8 mouse cellular contexts compared by ENCODE assay signal in genomic region chr11:33146651-33147131, GRCm38 (mm10). TPM values are rescaled to one million over a fixed set of nuclear protein-coding genes. Genes with fewer than 3 reads are reported as not detected.
DNase-seq lines count a peak whose midpoint lies in the region; ATAC-seq and TF ChIP-seq lines count a peak whose summit lies in the region.

No protein-coding gene starts in this region.

- peak overlapping the region; percentile 65 for H3K9ac ChIP-seq in embryonic facial prominence, embryonic 11.5 days (replicated peaks; ENCODE audit: low read length)
- peak overlapping the region; percentile 58 for H3K9ac ChIP-seq in heart, postnatal 0 days (replicated peaks; ENCODE audit: low read depth, low read length)

- peaks cover 16% of the 10 kb centered on the region; the same call in 1 of the 2 replicates for H3K4me1 ChIP-seq in embryonic facial prominence, embryonic 11.5 days (ENCODE audit: control insufficient read depth, insufficient read depth, low read length)
- peaks cover 30% of the 10 kb centered on the region for H3K4me1 ChIP-seq in heart, postnatal 0 days (ENCODE audit: control insufficient read depth, insufficient read depth)

- H3K36me3 ChIP-seq in embryonic facial prominence, embryonic 11.5 days (replicated peaks; ENCODE audit: control insufficient read depth, insufficient read depth, low read depth, low read length): no peaks in the 10 kb centered on the region
- peaks cover 16% of the 10 kb centered on the region for H3K36me3 ChIP-seq in heart, postnatal 0 days (replicated peaks; ENCODE audit: control insufficient read depth, insufficient read depth, low read length)
- H3K36me3 ChIP-seq in splenic B cell, adult 2 months (ENCODE audit: control insufficient read depth, insufficient read depth, low read length, poor library complexity, severe bottlenecking): no peaks in the 10 kb centered on the region

- no peaks in the 10 kb centered on the region for H3K9me3 ChIP-seq in embryonic facial prominence, embryonic 11.5 days (replicated peaks; ENCODE audit: control insufficient read depth, low read length)
- H3K9me3 ChIP-seq in heart, postnatal 0 days (replicated peaks; ENCODE audit: control insufficient read depth, low read length): no peaks in the 10 kb centered on the region

- no peak for TF ChIP-seq CTCF in heart, postnatal 0 days (IDR thresholded peaks at IDR 0.05; ENCODE audit: low read depth)

- 2% methylated on average over 29 of the region's 30 CpGs for WGBS in embryonic facial prominence, embryonic 11.5 days
- WGBS in heart, postnatal 0 days: under 1% methylated on average over 30 of the region's 30 CpGs

- TF ChIP-seq EP300 in heart, postnatal 0 days (IDR thresholded peaks at IDR 0.05; ENCODE audit: low read depth): no peak

- peaks cover 12% of the 10 kb centered on the region for H3K27me3 ChIP-seq in embryonic facial prominence, embryonic 11.5 days (ENCODE audit: control insufficient read depth, insufficient read depth, low read length)
- no peaks in the 10 kb centered on the region for H3K27me3 ChIP-seq in heart, postnatal 0 days (ENCODE audit: control insufficient read depth, insufficient read depth, low read length)
- no peaks in the 10 kb centered on the region for H3K27me3 ChIP-seq in splenic B cell, adult 2 months (ENCODE audit: control insufficient read depth, insufficient read depth, low read length, poor library complexity, severe bottlenecking)

- peak overlapping the region; percentile 54 for H3K4me3 ChIP-seq in embryonic facial prominence, embryonic 11.5 days (ENCODE audit: low read depth, low read length)
- peak overlapping the region; percentile 72 for H3K4me3 ChIP-seq in heart, postnatal 0 days (ENCODE audit: low read depth, low read length)

- no peak for ATAC-seq in embryonic facial prominence, embryonic 11.5 days (replicated peaks; ENCODE audit: insufficient number of reproducible peaks, low FRiP score, low TSS enrichment, low read depth)
- ATAC-seq in heart, postnatal 0 days (ENCODE audit: insufficient read depth, low read depth): peak; percentile 15

- peak overlapping the region; percentile 98 for H3K4me2 ChIP-seq in embryonic facial prominence, embryonic 11.5 days (ENCODE audit: low read depth, low read length)
- H3K4me2 ChIP-seq in heart, postnatal 0 days (ENCODE audit: low read depth, low read length): peak overlapping the region; percentile 91

- H3K27ac ChIP-seq in embryonic facial prominence, embryonic 11.5 days (replicated peaks; ENCODE audit: low read depth, low read length): no peak overlapping the region
- H3K27ac ChIP-seq in heart, postnatal 0 days (ENCODE audit: low read depth): peak overlapping the region; percentile 88

- peak; percentile 27 for DNase-seq in right cerebral cortex, adult 18-20 months
- no peak for DNase-seq in right cerebral cortex, postnatal 36 days (ENCODE audit: low spot score in 2 of 2)
- DNase-seq in embryonic facial prominence, embryonic 11.5 days (ENCODE audit: low spot score): no peak
- no peak for DNase-seq in heart, postnatal 0 days (ENCODE audit: low spot score)
- DNase-seq in kidney, postnatal 25 days: peak; percentile 46 to 73
- DNase-seq in lung, postnatal 25 days (ENCODE audit: low spot score): peak; percentile 29
- DNase-seq in splenic B cell, adult 2 months (ENCODE audit: low read depth, low spot score): peak; percentile 30
- no peak for DNase-seq in urinary bladder, postnatal 4 days (ENCODE audit: low spot score in 2 of 2)

RNA-seq across cellular contexts. Expression of gene Fgf18, which starts 0.5 kb away (rescaled TPM):
- 4.0 and 5.1 TPM in 2 replicates for polyA plus RNA-seq in embryonic facial prominence, embryonic 11.5 days (2014; fragmentation: Nextera tagmentation; extraction: Ambion mirVana)
- total RNA-seq in heart, postnatal 0 days (2014; rRNA removed; ENCODE audit: low replicate concordance): 2.8 and 10.5 TPM in 2 replicates
- 10.7 and 10.8 TPM in 2 replicates for polyA plus RNA-seq in heart, postnatal 0 days (2015; fragmentation: Nextera tagmentation; extraction: Ambion mirVana)

RNA-seq across cellular contexts. Expression of gene Npm1, which starts 16.3 kb away (rescaled TPM):
- 1,326 and 1,437 TPM in 2 replicates for polyA plus RNA-seq in embryonic facial prominence, embryonic 11.5 days (2014; fragmentation: Nextera tagmentation; extraction: Ambion mirVana)
- total RNA-seq in heart, postnatal 0 days (2014; rRNA removed; ENCODE audit: low replicate concordance): 156 and 179 TPM in 2 replicates
- polyA plus RNA-seq in heart, postnatal 0 days (2015; fragmentation: Nextera tagmentation; extraction: Ambion mirVana): 254 and 259 TPM in 2 replicates

RNA-seq across cellular contexts. Expression of gene Tlx3, which starts 56.7 kb away (rescaled TPM):
- 6.0 and 7.4 TPM in 2 replicates for polyA plus RNA-seq in embryonic facial prominence, embryonic 11.5 days (2014; fragmentation: Nextera tagmentation; extraction: Ambion mirVana)
- total RNA-seq in heart, postnatal 0 days (2014; rRNA removed; ENCODE audit: low replicate concordance): not detected in 2 replicates
- polyA plus RNA-seq in heart, postnatal 0 days (2015; fragmentation: Nextera tagmentation; extraction: Ambion mirVana): not detected in 2 replicates

Comparison
In these comparisons a context has a peak if more than half of its experiments do, and no peak if none do; other contexts are left out.
1. DNase-seq: peak in right cerebral cortex, adult 18-20 months (single experiment), kidney, postnatal 25 days (2 of 2), lung, postnatal 25 days (single experiment) and splenic B cell, adult 2 months (single experiment); none in right cerebral cortex, postnatal 36 days (0 of 2), embryonic facial prominence, embryonic 11.5 days (single experiment), heart, postnatal 0 days (single experiment) and urinary bladder, postnatal 4 days (0 of 2).